Mouse (Mus musculus) adrenal gland, adult 8-10 months (tissue): ENCODE results near the gene Btbd11. TPM values are rescaled to one million over a fixed set of nuclear protein-coding genes. Genes with fewer than 3 reads are reported as not detected.

Experiments
- DNase-seq: peaks from one replicate; pipeline ENCODE4 v3.0.0; 2022
- total RNA-seq, 4 experiments: library from RNA; stranded (reverse); gene quantifications; 2 replicates each; pipeline ENCODE4 v1.2.4; 2022

Btbd11 gene
- total RNA-seq, 4 experiments from 2014 or later, result 6.7 to 17.5 (median 12.3) TPM

DNA sequence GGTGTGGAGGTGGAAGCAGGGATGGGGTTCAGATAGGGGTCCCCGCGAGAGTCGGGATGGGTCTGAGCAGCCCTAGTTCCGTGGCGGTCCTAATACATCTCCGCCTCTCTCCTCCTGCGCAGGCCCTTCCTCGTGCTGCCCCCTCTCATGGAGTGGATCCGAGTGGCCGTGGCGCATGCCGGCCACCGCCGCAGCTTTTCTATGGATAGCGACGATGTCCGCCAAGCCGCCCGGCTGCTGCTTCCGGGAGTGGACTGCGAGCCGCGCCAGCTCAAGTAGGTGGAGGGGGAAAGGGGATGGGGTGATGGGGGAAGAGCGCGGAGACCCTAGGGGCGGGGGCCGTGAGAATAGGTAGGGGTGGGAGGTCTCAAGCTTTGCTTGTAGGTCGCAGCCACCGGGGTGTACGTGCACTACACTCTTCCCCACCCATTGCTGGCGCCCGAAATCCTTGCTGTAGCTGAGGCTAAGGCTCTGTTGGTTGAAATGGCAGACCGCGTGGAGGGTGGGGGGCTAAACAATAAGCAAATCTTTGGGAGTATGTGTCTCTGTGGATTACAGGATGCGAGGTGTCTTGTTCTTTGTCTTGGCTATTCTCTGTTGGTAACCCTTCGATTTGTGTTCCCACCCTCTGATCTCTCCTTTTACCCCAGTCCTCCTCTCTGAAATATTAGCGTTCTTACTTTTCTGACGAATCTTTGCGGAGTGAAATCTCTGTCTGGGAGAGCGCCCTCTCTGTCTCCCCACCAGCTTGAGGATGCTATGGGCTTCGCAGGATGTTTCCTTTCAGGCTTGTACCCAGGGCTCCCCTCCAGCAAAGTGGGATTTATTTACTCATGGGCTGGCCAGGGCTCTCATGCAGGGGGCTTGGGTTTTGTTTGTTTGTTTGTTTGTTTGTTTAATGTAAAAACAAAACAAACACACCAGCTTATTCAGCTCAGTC is 212.3 kb downstream of the Btbd11 start:
- DNase-seq, result no peak

DNA sequence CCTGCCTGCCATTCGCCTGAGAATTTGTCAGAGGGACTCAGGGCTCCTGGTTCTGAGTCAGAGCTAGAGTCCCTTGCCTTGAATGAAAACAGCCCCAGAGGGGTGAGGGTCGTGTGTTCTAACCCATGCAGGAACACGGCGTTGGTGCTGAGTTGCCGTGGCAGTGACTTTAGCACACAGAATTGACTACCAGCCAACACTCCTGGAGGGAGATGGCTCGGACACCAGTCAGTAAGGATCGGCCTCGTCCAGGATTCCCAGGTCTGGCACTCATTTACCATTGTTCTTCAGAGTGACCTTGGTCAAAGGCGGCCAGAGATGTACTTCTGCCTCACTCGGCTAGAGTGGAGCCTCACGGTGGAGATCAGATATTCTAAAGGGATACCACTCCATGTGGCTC is 215.9 kb downstream of the Btbd11 start:
- no peak for DNase-seq

DNA sequence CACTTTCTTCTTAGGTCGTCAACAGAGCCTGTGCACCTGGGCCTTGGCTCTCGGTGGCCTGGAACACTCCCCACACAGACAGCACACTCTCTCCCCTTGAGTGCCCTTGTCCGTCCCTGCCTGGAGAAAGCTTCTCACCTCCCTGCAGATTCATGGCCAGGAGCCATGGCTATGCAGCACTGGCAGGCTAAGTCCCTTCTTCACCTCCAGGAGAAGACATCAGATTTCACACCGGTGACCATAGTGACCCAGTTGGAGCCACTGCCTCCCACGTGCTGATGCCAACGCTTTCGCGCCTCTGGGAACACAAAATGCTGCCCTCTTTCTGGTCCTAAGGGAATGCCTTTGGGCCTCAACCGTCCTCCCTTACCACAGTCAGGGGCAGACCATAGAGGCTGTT is 217.9 kb downstream of the Btbd11 start:
- no peak for DNase-seq

DNA sequence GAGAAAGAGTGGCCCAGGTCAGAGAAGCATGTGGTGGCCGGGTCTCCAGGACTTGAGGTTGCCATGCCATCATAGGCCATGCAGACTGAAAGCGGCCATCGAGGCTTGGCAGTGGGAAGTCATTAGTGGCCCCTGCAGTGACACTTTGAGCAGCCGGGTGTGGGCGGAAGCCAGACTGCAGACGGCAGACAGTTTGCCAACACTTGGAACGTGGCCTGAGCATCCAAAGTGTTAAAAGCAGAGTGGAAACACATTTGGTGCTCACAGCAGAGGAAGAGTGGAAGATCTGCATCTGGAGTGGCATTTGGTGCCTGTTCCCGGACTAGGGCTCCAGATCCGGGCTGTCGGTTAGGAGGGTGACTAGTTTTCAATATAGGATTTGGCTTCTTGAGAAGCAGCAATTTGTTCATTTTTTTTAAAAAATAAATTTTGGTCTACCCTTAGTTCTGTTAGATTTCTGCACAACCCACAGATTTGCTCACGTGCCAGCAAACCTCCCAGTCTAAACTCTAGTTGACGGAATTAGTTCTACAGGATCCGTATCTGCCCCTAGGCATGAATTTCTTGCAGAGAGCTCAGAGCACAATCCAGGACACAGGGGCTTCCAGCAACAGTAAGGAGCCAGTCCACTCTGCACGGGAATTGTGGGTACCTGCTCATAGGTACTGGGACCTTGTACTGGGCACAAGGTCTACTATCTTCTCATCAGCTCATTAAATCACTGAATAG is 222.1 kb downstream of the Btbd11 start:
- DNase-seq, result no peak

DNA sequence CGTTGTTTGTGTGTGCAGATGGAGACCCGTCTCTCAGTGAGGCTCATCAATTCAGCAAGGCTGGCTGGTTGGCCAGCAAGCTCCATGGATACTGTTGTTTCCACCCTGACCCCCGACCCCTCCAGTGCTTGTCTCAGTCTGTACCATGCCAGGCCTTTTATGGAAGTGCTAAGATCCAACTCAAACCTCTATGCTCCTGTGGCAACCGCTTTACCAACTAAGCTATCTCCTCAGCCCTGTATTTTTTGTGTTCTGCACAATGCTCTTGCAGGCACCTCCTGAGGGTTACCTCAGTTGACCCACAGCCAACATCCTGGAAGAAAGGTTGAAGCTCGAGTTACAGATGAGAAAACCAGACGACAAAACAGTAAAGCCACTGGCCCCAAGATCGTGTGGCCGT is 230.5 kb downstream of the Btbd11 start:
- no peak for DNase-seq

DNA sequence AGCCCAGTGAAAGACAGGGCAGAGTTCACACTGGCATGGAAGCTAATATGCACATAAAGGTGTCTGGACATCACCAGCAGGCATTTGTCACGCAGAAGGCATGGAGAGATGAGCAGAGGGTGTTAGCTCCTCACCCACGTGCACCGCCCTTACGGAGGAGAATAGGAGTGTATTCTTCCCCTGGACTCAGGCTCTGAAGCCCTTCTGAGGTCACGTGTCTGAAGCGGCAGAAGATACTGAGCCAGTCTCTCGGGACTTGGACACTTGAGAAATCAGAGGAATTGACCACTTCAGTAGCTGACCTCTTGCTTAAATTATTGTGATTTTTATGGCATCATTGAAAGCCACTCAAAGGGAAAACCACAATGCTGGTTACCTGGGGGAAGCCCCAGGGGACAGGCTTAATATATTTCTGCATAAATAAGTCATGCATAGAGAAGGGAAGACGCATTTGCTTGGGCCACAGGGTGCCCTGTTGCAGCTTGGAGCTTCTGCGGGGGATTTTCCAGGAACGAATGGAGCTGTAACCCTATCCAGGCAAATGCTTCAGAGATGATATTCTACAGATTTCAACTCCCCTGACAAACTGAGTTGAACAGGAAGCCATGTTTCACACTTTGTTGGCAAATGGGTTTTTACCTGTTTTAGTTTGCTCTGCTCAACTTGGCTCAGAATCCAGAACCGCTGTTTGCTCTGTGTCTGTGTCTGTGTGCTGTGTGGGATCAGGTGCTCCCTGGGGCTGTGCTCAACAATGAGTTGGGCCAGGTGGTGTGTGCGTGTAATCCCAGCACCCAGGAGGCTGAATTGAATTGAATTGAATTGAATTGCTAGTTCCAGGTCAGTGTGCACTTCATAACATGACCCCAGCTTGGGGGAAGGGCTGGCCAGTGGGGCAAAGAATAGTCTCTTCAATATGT is 231.1 kb downstream of the Btbd11 start:
- DNase-seq, result no peak

DNA sequence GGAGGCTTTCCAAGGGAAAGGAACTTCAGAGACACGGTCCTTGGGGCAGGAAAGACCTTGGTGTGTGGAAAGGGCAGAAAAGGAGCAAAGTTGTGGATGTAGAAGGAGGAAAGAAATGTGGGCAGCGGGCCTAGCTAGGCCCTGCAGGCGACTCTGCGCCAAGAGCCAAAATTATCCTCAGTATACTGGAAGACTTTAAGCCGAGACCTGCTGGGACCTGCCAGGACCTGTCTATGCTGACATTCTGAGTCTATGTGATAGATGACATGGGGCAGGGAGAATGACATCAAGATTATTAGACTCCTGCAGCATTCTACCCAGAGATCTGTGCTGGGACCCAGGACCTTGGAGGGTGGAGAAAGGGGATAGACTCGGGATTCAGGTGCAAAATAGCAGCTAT is 234.5 kb downstream of the Btbd11 start:
- DNase-seq, result no peak

DNA sequence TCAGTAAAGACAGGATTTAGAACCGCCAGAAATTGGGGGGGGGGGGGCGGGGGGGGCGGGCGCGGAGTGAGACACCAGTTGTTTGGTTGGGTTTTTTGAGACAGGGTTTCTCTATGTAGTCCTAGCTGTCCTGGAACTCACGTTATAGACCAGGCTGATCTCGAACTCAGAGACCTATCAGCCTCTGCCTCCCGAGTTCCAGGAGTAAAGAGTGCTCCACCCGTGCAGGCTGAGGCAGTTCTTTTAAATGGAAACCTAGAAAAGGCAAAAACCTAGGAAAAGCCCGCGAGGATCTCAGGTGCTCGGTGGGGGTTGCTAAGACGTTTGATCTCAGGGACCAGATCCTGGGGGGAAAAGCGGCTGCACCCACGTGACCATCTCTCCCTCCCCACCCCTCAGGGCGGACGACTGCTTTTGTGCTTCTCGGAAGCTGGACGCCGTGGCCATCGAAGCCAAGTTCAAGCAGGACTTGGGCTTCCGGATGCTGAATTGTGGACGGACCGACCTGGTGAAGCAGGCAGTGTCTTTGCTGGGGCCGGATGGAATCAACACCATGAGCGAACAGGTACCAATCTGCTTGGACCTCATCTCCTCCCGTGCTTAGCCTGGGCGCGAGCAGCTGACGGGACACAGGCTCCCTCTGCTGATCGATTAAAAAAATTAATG is 238.0 kb downstream of the Btbd11 start:
- DNase-seq, result peak; percentile 23

DNA sequence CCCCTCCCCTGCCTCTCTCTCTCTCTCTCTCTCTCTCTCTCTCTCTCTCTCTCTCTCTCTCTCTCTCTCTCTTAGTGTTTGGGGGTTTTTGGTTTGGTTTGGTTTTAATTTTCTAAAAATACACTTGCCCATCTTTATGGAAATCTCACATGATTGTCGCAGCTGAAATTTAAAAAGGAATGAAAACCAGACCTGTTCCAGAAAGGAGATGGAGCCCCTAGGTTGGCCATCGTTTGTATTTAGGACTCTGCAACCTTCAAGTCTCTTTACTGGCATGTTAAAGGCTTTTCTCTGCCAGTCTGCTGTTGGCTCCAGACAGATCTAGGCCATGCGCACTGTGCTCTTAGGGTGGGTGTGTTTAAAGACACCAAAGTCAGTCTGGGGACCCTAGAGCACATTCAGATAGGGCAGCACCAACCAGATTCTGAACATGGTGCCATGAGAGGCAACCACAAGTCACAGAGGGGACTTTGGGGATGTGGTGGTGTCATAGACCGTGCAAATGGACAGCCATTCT is 238.6 kb downstream of the Btbd11 start:
- no peak for DNase-seq

DNA sequence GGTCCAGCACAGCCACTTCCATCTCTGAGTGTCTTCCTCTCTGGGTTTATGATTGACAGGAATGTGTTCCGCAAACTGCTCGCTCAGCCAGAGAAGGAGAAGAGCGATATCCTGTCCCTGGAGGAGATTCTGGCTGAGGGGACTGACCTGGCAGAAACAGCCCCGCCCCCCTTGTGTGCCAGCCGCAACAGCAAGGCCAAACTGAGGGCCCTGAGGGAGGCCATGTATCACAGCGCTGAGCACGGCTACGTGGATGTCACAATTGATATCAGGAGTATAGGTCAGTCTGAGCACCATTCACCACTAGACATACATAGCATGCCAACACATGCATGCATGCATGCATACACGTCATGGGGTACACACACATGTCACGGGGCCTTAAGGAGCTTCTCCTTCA is 245.4 kb downstream of the Btbd11 start:
- peak; percentile 46 for DNase-seq

DNA sequence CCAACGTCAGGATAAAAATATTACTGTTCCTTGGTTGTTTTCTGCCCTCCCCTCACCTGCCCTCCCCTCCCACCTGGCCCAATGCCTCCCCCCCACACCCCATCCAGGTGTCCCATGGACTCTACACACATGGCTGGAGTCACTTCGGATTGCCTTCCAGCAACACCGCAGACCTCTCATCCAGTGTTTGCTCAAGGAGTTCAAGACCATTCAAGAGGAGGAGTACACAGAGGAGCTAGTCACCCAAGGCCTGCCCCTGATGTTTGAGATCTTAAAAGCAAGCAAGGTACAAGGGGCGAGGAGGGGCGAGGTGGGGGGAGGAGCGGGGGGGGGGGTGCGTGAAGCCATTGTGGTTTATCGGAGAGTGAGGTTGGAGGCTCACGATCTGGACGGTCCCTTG is 247.0 kb downstream of the Btbd11 start:
- DNase-seq, result no peak

DNA sequence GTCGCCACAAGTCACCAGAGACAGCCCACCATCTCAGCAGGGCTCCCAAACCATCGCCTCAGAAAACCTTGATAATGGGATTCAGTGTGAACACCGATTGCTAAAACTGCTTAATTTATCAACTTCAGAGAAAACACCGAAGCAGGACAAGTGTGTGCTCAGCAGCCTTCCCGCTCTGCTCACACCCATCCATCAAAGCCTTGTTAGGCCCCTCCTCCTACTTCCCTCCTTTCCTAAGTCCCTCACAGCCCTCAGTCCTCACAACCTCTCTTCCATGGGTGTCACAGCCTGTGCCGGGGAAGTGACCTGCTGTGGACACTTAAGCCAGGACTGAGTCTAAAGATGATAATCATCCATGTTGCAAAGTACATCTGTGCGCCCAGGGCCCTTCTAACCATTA is 251.0 kb downstream of the Btbd11 start:
- DNase-seq, result no peak

DNA sequence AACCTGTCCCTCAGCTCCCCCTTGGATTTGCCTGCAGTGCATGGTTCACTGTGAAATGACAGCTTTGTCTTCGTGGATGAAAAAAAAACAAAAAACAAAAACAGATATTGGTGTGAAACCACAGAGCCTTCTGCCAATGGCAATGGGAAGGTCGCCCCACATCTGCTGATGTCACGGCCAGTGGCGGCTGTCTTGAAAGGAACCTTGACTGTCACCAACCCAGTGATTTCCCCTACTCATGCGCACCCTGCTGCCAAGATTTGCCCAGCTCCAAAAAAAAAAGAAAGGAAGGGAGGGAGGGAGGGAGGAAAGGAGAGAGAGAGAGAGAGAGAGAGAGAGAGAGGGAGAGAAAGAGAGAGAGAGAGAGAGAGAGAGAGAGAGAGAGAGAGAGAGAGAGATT is 251.5 kb downstream of the Btbd11 start:
- DNase-seq, result peak; percentile 36

DNA sequence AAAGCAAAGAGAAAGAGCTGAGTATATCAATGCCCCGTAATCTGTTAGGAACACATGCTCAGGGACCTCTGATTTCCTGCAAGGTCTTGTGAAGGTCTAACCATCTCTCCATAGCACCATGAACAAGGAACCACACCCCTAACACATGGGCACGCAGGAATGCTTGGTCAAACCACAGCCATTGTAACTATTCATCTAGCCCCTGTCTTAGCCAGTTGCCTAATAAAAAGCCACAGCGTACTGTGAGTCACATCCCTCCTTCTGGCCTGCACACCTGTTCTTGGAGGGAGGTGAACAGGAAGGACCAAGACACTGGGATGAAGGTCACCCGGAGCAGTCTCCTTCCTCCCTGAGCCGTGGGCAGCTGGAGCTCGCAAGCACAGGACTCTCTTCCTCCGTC is 253.0 kb downstream of the Btbd11 start:
- DNase-seq, result no peak

DNA sequence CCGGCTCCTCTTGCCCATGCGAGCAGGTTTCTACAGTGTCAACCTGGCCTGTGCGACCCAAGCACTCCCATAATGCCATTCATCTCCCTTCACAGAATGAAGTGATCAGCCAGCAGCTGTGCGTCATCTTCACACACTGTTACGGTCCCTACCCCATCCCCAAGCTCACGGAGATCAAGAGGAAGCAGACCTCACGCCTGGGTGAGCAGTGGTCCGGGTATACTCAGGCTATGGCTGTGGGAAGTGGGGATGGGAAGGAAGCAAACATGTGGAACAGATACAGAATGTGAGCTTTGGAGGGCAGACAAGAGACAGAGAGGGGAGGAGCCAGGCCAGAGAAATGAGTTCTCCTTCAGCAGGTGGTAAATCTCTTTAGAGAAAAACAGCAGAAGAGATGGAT is 253.8 kb downstream of the Btbd11 start:
- no peak for DNase-seq

DNA sequence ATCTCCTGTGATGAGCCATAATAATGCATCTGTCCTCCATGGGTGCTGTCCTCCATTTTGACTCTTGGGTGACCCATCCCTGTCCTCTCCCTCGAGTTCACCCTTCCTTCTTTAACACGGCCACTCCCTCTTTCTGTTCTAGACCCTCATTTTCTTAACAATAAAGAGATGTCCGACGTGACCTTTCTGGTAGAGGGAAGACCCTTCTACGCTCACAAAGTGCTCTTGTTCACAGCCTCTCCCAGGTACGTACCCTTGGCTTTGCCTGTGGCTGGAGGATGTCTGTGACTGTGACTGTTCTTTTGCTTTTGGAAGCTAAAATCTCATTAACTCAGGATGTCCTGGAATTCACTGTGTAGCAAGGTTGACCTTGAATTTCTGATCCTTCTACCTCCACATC is 258.7 kb downstream of the Btbd11 start:
- no peak for DNase-seq

DNA sequence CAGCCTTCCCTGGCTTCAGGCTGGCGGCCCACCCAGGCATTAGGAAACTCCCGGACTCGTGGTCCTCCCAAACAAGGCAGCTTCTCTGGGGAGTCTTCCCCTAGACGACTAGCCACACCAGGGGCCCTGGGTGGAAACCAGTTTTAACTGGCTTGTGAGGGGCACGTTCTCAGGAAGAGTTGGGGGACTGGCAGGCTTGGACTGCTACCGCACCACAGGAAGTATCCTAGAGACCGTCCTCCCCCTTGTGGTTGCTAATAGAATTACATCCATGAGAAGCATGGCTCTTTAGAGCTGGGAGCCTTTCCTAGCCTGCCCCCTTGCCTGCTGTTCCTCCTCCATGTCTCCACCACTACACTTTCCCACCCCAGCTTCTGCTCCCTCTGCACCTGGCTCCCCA is 265.1 kb downstream of the Btbd11 start:
- no peak for DNase-seq

DNA sequence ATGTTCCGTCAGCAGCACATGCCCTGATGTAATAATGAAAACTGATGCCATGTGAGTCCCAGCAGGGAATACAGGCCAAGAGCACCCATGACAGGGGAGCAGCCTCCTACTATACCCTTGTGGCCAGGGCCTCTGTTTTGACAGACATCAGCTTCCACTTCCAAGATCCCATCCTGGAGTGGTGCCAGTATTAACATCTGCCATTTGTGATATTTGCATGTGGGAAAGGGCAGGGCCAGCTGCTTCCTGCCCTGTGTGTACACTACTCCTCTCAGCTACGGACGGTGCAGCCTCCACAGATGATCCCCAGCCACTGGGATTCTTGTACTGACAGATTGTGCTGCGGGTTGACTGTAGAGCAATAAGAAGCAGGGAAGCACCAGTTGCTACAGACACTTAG is 269.3 kb downstream of the Btbd11 start:
- DNase-seq, result no peak

DNA sequence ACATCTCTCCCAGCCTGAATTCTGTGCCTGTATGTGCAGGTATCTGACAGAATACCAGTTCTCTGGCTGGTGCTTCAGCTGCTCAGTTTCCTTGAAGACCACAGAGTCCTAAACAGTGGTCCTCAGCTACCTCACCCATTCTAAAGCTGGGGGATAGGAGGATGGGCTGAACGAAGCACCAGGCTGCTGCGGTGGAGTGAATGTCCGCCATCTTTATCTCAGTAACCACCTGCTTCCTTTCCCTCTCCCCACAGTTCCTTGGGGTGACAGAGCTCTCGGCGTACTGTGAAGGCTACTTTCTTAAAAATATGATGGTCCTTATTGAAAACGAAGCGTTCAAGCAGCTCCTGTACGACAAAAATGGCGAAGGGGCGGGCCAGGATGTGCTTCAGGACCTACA is 271.3 kb downstream of the Btbd11 start:
- DNase-seq, result no peak

DNA sequence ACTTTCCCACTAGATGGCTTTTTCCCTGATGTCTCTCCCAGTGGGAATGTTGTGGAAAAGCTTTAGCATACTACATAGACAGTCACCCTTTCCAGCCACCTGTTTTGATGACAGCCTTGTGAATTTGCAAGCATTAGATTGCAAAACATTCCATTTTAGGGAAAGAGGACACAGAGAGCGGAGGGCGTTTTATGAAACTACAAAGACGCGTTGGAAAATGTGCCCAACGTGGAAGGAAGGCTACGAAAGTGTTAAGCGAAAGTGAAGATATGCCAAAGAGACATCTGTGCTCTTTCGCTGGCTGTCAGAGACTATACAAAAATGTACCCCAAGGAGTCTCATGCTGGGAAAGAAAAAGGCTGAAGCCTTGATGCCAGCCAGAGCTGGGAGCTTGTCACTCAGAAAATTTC is 286.9 kb downstream of the Btbd11 start:
- DNase-seq, result no peak

DNA sequence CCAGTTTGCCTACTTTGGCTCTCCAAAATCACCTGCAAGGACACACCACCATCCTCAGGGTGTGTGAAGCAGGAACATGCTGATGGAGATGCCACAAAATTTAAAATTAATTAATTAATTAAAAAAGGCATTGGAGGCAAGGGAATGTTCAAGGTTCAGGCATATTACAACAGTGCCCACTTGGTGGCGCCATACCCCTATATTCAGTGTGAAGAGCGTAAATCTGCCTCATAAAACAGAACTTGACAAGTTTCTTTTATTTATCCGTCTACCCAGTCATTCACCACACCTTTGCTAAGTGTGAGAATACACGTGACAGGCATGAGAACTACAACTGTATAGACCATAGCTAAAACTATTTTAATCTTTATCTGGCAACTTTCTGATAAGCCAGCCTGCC is 292.0 kb downstream of the Btbd11 start:
- DNase-seq, result no peak

DNA sequence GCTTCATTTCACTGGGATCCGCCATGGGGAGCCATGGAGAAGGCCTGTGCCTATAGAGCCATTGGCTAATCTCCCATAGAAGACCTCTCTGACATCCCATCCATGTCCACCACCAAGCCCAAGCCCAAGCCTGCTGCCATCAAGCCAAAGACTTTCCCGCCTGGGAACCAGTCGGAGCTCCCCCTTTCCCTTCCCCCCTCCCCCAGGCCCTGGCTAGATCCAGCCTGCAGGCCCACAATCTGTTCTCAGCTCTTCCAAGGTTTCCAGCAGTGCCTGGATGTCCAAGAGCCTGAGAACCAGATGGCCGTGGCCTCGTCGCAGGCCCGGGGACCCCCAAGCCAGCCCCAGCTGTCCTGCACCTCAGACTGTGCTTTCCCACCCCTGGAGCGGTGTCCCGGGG is 295.8 kb downstream of the Btbd11 start:
- no peak for DNase-seq
